Mouse (Mus musculus): Measurements from ENCODE around the gene Xrra1. TPM values are rescaled to one million over a fixed set of nuclear protein-coding genes. Genes with fewer than 3 reads are reported as not detected.
"Not testable (repeated sequence)": the region's sequence is repeated elsewhere in the genome, so short reads cannot be mapped to it uniquely, and the experiment has no call there.

Xrra1 gene
- polyA plus RNA-seq, 1 experiment from 2014 or later: 0.46 TPM

DNA sequence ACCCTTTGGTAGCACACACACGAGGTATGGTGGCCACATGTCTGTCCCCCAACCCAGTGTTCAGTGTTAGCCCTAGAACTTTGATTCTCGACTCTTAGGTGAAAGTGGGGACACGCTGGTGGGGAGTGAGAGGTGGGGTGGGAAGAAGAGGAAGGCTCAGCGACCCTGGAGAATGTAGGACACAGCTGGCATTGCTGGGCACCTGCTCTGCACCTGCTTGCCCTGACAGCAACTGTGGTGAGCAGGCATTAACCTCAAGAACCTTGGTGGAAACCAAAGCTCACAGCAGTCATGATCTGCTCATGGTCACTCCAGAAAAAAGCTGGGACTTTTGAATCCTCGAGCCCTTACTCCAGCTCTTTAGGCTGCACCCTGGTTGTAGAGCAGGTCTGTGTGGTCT is 52.1 kb downstream of the Xrra1 start:
- Histone ChIP-seq H3K36me3 (replicated peaks) (no peaks in the 10 kb centered on the region), H3K27ac (replicated peaks) (no peak overlapping the region), H3K9me3 (no peaks in the 10 kb centered on the region), H3K27me3 (replicated peaks; ENCODE audit: low read depth, poor library complexity, severe bottlenecking) (peaks cover 18% of the 10 kb centered on the region), H3K4me3 (no peak overlapping the region), H3K4me1 (peaks cover 4% of the 10 kb centered on the region; the same call in 1 of the 2 replicates)
- no peak for DNase-seq (ENCODE audit: low spot score)
- 80% methylated on average over 5 of the region's 5 CpGs for WGBS

DNA sequence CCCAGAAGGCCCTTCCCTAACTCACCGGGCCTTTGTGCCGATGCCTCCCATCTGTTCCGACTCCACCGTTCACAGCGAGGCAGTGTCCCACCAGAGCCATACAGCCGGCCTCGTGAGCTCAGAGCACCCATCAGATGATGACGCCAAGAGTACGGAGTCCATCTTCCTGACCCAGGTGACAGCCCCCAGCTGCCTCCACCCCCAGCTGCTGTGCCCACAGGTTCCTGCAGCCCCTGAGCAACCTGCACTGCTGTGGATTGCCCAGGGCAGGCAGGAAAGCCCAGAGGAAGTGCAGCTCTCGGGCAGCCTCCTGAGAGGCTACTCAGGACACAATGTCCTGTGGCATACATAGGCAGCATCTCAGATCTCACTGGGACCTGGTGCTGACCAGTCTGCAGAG is 55.4 kb downstream of the Xrra1 start:
- Histone ChIP-seq H3K27me3 (replicated peaks; ENCODE audit: low read depth, poor library complexity, severe bottlenecking) (peaks cover 51% of the 10 kb centered on the region), H3K27ac (replicated peaks) (no peak overlapping the region), H3K4me3 (no peak overlapping the region), H3K9me3 (no peaks in the 10 kb centered on the region), H3K36me3 (replicated peaks) (peaks cover 4% of the 10 kb centered on the region; the same call in 1 of the 2 replicates), H3K4me1 (peaks cover 21% of the 10 kb centered on the region)
- no peak for DNase-seq (ENCODE audit: low spot score)
- 87% methylated on average over 10 of the region's 10 CpGs for WGBS

DNA sequence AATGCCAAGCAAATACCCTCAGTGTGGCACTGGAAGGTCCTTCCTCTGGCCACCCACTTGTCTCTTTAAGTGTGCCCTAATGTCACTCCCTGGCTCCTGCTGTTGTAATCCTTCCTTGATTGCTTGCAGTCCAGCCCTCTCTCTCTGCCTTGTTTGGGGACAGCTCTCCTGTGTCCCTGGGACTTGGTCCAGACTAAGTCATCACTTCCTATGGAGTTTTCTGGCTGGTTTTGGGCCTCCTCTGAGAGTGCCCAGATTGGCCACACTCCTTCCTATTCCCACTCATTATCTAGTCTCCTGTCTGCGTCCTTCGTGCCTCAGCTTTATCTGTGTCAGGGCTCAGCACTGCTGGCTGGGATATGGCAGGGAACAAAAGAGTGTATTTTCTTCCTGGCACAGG is 56.6 kb downstream of the Xrra1 start:
- Histone ChIP-seq H3K9me3 (no peaks in the 10 kb centered on the region), H3K4me1 (peaks cover 21% of the 10 kb centered on the region), H3K36me3 (replicated peaks) (peaks cover 7% of the 10 kb centered on the region; the same call in 1 of the 2 replicates), H3K4me3 (no peak overlapping the region), H3K27me3 (replicated peaks; ENCODE audit: low read depth, poor library complexity, severe bottlenecking) (peaks cover 52% of the 10 kb centered on the region), H3K27ac (replicated peaks) (no peak overlapping the region)
- DNase-seq (ENCODE audit: low spot score): no peak
- 83% methylated on average over 2 of the region's 2 CpGs for WGBS

DNA sequence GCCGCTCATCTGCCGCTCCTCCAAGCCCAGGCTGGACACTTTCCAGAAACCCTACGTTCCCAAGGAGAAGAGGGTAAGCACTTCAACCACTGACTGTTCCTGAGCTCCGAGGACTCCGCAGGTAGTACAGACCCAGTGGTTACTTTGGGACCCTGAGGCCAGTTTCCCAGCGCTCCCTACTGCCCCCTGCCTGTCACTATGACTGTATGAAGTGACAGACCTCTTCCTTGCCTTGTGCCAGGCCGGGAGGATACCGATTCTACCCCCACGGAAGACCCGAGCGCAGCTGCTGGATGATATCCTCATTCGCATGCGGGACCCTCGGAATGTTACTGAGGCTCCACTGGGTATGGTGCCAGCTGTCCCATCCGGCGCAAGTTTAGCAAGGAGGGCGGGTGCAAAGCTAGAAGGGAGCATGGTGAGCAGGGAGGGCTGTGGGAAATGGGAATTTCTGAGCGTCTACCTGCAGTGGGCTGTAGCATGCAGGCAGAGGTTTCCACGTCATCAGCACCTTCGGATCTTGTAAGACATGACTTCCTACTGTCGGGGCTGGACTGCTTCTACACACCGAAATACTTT is 57.9 kb downstream of the Xrra1 start:
- peak overlapping the region; percentile 53 for H3K4me3 ChIP-seq

DNA sequence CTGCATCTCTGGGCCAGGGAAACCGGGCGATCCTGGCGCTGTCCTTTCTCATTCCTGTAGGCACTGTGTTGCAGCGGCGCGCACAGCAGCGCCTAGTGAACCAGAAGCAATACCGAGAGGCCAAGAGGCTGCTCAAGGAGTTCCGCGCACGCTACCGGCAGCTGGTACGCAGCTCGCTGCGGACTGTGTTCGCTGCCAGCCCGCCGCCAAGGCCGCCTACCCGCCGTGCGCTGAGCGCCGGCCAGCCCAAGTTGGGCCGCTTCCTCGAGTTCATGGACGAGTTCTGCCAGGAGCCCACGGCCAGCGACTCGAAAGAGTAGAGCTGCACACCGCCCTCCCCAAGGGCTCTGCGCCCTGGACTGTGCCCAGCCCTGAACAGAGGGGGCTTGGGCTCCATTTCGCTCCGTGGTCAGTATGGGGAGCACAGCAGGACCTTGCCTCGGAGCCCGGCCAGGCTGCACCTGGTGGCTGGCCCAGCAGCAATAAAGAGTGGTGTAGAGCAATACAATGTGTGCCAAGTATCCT is 58.5 kb downstream of the Xrra1 start:
- Histone ChIP-seq H3K27ac (replicated peaks) (0 out of 2 replicates have a peak overlapping the region, but pooled peaks have one; percentile 12), H3K4me3 (peak overlapping the region; percentile 53), H3K27me3 (replicated peaks; ENCODE audit: low read depth, poor library complexity, severe bottlenecking) (peaks cover 52% of the 10 kb centered on the region), H3K36me3 (replicated peaks) (peaks cover 18% of the 10 kb centered on the region), H3K4me1 (peaks cover 21% of the 10 kb centered on the region), H3K9me3 (no peaks in the 10 kb centered on the region)
- peak; percentile 52 for DNase-seq (ENCODE audit: low spot score)
- 1% methylated on average over 36 of the region's 36 CpGs for WGBS

More for the DNA sequence above, 57.9 kb downstream of the Xrra1 start:
- peaks cover 21% of the 10 kb centered on the region for H3K4me1 ChIP-seq
- H3K27ac ChIP-seq (replicated peaks): no peak overlapping the region
- peak; percentile 71 for DNase-seq (ENCODE audit: low spot score)
- H3K27me3 ChIP-seq (replicated peaks; ENCODE audit: low read depth, poor library complexity, severe bottlenecking): peaks cover 52% of the 10 kb centered on the region
- 7% methylated on average over 22 of the region's 22 CpGs for WGBS
- H3K9me3 ChIP-seq: no peaks in the 10 kb centered on the region
- peaks cover 15% of the 10 kb centered on the region; the same call in 1 of the 2 replicates for H3K36me3 ChIP-seq (replicated peaks)

DNA sequence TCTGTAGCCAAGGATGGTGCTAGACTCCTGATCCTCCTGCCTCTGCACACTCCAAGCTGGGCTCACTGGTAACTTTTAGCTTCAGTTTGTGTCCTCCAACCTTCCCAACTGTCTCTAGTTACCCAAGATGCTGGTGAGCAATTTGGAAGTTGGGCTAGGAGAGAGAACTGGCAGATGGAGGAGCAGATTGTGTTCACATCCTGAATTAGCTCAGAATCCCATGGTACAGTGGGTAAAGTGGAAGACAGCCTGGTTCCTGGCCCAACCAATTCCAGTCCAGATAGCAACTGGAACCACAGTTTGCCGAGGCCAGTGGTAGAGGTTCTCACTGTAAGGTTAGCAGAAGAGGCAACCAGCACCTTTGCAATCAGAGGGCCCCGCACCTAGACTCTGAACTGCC is 60.2 kb downstream of the Xrra1 start:
- Histone ChIP-seq H3K9me3 (no peaks in the 10 kb centered on the region), H3K27ac (replicated peaks) (no peak overlapping the region), H3K36me3 (replicated peaks) (peaks cover 36% of the 10 kb centered on the region), H3K4me3 (no peak overlapping the region), H3K27me3 (replicated peaks; ENCODE audit: low read depth, poor library complexity, severe bottlenecking) (peaks cover 52% of the 10 kb centered on the region), H3K4me1 (peaks cover 17% of the 10 kb centered on the region)
- no peak for DNase-seq (ENCODE audit: low spot score)
- 98% methylated on average over 2 of the region's 2 CpGs for WGBS

DNA sequence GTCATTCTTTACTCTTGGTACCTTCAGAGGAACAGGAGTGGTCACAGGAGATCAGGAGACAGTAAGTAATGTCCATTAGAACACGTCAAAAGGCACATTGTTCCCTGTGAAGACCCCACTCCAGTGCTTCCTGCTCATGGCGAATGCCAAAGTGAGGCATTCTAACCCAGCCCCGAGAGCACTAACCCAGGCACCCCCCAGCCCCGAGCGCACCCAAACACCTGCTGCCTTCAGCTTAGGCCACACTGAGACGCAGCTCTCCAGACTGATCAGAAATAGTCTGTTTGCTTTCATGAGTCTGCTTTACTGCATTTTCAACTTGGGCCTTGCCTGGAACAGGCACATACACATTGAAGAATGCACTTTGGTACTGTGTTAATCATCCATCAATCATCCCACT is 61.1 kb downstream of the Xrra1 start:
- no peak overlapping the region for H3K4me3 ChIP-seq
- H3K4me1 ChIP-seq: peaks cover 17% of the 10 kb centered on the region
- no peak for DNase-seq (ENCODE audit: low spot score)
- H3K36me3 ChIP-seq (replicated peaks): peaks cover 44% of the 10 kb centered on the region
- WGBS: 95% methylated on average over 6 of the region's 6 CpGs
- no peak overlapping the region for H3K27ac ChIP-seq (replicated peaks)
- no peaks in the 10 kb centered on the region for H3K9me3 ChIP-seq
- H3K27me3 ChIP-seq (replicated peaks; ENCODE audit: low read depth, poor library complexity, severe bottlenecking): peaks cover 44% of the 10 kb centered on the region

DNA sequence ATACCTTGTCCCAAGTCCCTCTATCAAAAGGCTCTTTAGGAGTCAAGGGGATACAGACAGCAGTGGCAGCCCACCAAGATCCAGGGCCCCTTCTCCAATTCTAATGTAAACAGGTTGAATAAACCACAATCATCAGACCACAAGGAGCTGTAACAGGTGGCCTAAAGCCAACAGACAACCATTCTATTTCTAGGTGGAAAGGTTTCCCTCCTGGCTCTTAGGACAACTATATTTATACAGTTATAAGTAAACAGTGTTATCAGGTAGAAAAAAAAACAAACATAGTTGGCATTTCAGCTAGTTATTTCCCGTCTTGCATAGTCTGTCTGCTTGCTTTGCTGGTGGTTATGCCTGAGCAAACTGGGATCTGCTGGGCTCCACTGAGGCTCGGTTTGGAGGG is 61.5 kb downstream of the Xrra1 start:
- no peak for DNase-seq (ENCODE audit: low spot score)
- Histone ChIP-seq H3K27me3 (replicated peaks; ENCODE audit: low read depth, poor library complexity, severe bottlenecking) (peaks cover 40% of the 10 kb centered on the region), H3K4me3 (no peak overlapping the region), H3K36me3 (replicated peaks) (peaks cover 49% of the 10 kb centered on the region), H3K9me3 (no peaks in the 10 kb centered on the region), H3K4me1 (peaks cover 17% of the 10 kb centered on the region), H3K27ac (replicated peaks) (no peak overlapping the region)
- WGBS: 83% methylated on average over 2 of the region's 2 CpGs

DNA sequence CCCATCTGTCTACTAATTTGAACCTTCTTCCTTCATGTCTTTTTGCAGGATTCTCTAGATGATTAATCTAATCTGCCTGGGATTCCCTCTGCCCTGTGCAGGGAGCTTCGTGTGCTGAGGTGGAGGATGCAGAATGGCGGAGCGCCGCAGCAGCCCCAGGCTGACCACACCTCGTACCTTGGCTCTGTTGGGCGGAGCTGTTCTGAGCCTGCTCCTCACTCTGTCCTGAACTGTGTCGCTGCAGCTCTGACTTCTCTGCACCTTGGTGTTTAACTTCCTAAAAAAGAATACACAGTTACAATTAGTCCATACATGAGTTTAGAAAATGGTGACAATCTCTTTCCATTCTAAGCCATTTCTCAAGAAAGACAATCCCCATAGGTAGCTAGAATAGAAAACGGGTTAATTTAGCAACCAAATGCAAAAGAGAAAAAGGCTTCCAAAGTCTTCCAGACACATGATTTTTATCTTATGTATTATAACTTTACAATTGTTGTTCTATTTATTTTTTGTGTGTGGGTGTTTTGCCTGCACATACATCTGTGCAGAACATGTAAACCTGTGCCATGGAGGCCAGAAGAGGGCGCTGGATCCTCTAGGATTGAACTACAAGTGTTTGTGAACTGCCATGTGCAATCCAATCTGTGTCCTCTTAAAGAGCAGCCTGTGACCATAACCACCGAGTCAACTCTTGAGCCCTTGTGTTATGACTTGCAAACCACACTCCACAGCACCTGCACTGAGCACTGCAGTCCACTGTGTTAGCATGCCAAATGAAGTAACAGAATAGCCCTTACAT is 68.2 kb downstream of the Xrra1 start:
- Histone ChIP-seq H3K4me3 (no peak overlapping the region), H3K27ac (replicated peaks) (no peak overlapping the region), H3K4me1 (no peaks in the 10 kb centered on the region), H3K27me3 (replicated peaks; ENCODE audit: low read depth, poor library complexity, severe bottlenecking) (no peaks in the 10 kb centered on the region), H3K9me3 (no peaks in the 10 kb centered on the region), H3K36me3 (replicated peaks) (peaks cover 80% of the 10 kb centered on the region)
- 80% methylated on average over 10 of the region's 10 CpGs for WGBS
- peak; percentile 53 for DNase-seq (ENCODE audit: low spot score)

DNA sequence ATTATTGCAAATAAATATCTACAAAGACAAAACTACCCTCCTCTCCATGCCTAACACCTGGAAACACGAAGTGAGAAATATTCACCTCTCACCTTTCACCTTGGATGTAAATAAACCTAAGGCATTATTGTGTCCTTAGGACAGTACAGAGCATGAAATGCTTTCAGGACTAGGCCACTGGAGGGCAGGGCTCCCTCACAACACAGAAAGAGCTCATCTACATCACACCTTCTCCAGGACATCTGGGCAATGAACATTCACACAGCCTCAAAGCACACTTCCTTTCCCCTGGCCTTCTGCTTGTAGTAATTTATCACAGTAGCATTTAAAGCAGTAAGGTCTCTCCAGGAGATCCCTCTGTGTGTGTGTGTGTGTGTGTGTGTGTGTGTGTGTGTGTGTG is 76.8 kb downstream of the Xrra1 start:
- Histone ChIP-seq H3K36me3 (replicated peaks) (peaks cover 92% of the 10 kb centered on the region), H3K27ac (replicated peaks) (no peak overlapping the region), H3K9me3 (no peaks in the 10 kb centered on the region), H3K4me1 (no peaks in the 10 kb centered on the region), H3K27me3 (replicated peaks; ENCODE audit: low read depth, poor library complexity, severe bottlenecking) (no peaks in the 10 kb centered on the region), H3K4me3 (no peak overlapping the region)
- 86% methylated on average over 1 of the region's 1 CpGs for WGBS
- DNase-seq (ENCODE audit: low spot score): no peak

DNA sequence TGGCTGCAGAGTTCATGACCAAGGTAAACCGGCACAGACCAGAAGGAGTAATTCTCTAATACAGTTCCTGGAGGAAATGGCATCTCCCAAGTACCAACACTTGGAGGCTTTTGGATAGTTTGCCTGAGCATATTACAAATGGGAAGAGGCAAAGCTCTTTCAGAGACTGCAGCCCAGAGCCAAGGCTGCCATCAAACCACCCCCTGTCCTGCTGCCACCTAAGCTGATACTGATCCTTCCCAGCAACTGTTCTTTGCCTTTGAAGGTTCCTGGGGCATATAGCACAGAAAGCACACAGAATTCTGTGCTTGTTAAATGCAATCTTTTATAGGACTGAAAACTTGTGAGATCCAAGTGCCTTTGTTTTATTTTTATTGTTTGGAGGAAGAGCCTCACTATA is 81.8 kb downstream of the Xrra1 start:
- Histone ChIP-seq H3K4me1 (no peaks in the 10 kb centered on the region), H3K36me3 (replicated peaks) (peaks cover 93% of the 10 kb centered on the region), H3K4me3 (no peak overlapping the region), H3K27me3 (replicated peaks; ENCODE audit: low read depth, poor library complexity, severe bottlenecking) (no peaks in the 10 kb centered on the region), H3K9me3 (no peaks in the 10 kb centered on the region), H3K27ac (replicated peaks) (no peak overlapping the region)
- no peak for DNase-seq (ENCODE audit: low spot score)
- 100% methylated on average over 1 of the region's 1 CpGs for whole genome bisulfite sequencing

DNA sequence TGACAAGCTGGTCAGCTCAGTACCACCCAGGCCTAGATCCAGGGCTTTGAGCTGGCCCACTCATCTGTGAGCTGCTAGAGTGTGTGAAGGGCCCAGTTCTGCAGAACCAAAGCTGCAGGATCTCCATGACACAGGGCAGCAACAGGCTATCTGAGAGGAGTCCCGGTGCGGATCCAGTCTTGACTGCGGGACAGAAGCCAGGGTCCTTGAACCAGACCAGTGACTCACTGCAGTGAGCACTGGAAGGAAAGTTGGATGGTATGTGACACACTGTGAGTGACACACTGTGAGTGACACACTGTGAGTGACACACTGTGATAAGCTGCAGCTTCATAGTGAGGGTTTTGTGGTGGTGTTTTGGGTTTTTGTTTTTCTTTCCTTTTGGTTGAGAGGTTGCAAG is 85.6 kb downstream of the Xrra1 start:
- Histone ChIP-seq H3K27me3 (replicated peaks; ENCODE audit: low read depth, poor library complexity, severe bottlenecking) (no peaks in the 10 kb centered on the region), H3K9me3 (0 out of 2 replicates have a peak, but pooled peaks cover 4% of the 10 kb centered on the region), H3K4me3 (no peak overlapping the region), H3K4me1 (no peaks in the 10 kb centered on the region), H3K27ac (replicated peaks) (no peak overlapping the region), H3K36me3 (replicated peaks) (peaks cover 93% of the 10 kb centered on the region)
- no peak for DNase-seq (ENCODE audit: low spot score)
- WGBS: 96% methylated on average over 3 of the region's 3 CpGs

DNA sequence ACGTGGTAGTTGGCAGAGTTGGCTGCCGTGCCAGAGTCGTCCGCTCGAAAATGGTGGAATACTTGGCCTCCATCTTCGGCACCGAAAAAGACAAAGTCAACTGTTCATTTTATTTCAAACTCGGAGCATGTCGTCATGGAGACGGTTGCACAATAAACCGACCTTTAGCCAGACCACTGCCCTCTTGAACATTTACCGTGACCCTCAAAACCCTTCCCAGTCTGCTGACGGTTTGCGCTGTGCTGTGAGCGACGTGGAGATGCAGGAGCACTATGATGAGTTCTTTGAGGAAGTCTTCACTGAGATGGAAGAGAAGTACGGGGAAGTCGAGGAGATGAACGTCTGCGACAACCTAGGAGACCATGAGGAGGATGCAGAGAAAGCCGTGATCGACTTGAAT is 86.1 kb downstream of the Xrra1 start:
- H3K4me1 ChIP-seq; H3K4me3 ChIP-seq; H3K27me3 ChIP-seq (replicated peaks; ENCODE audit: low read depth, poor library complexity, severe bottlenecking); H3K27ac ChIP-seq (replicated peaks); DNase-seq (ENCODE audit: low spot score); H3K9me3 ChIP-seq: not testable (repeated sequence)
- H3K36me3 ChIP-seq (replicated peaks): peaks cover 93% of the 10 kb centered on the region
- 96% methylated on average over 22 of the region's 22 CpGs for WGBS

Measured in embryonic facial prominence, embryonic 10.5 days (tissue).